Mouse (Mus musculus) liver, adult 2 months (tissue): Measurements from ENCODE around the gene 1700030K09Rik. TPM values are rescaled to one million over a fixed set of nuclear protein-coding genes. Genes with fewer than 3 reads are reported as not detected.

Experiments
- DNase-seq: peaks from one replicate; pipeline ENCODE4 v3.0.0-alpha.2; 2011; ENCODE audit warnings: low read depth, low spot score; ENCODE audit errors: extremely low read depth
- H3K27ac ChIP-seq: fragments of 200-500 bp; replicated peaks from 2 replicates; pipeline ENCODE4 v1.5.1; 2012; ENCODE audit warnings: low read depth, mild to moderate bottlenecking, control low read depth, inconsistent platforms, low read length; ENCODE audit not compliant: insufficient read depth
- H3K27me3 ChIP-seq: fragments of 200-500 bp; 2 replicates; pipeline ENCODE4 v1.6.1; 2012; ENCODE audit warnings: mild to moderate bottlenecking, moderate library complexity, low read length, inconsistent platforms; ENCODE audit not compliant: control insufficient read depth, insufficient read depth
- H3K36me3 ChIP-seq: fragments of 200-500 bp; 2 replicates; pipeline ENCODE4 v1.6.1; 2012; ENCODE audit warnings: low read length, inconsistent platforms; ENCODE audit not compliant: control insufficient read depth, insufficient read depth
- H3K4me1 ChIP-seq: fragments of 200-500 bp; 2 replicates; pipeline ENCODE4 v1.6.1; 2011; ENCODE audit warnings: low read length; ENCODE audit not compliant: control insufficient read depth, insufficient read depth
- H3K4me3 ChIP-seq: fragments of 200-500 bp; 2 replicates; pipeline ENCODE4 v1.5.1; 2011; ENCODE audit warnings: low read depth, mild to moderate bottlenecking, control low read depth, low read length, moderate library complexity; ENCODE audit not compliant: insufficient read depth
- H3K79me2 ChIP-seq: fragments of 200-500 bp; 2 replicates; pipeline ENCODE4 v1.6.1; 2012; ENCODE audit warnings: inconsistent platforms, mild to moderate bottlenecking, low read length, moderate library complexity; ENCODE audit not compliant: control insufficient read depth, insufficient read depth
- H3K9ac ChIP-seq: fragments of 200-500 bp; 2 replicates; pipeline ENCODE4 v1.6.1; 2012; ENCODE audit warnings: low read depth, mild to moderate bottlenecking, control low read depth, inconsistent platforms, low read length
- CTCF ChIP-seq: fragments of 200-500 bp; IDR thresholded peaks from 2 replicates; pipeline ENCODE4 v1.5.1; 2011; ENCODE audit warnings: low read depth, low read length, control low read depth
- POLR2A ChIP-seq: fragments of 200-500 bp; IDR thresholded peaks from 2 replicates; pipeline ENCODE4 v1.6.1; 2011; ENCODE audit warnings: low read length, control low read depth; ENCODE audit not compliant: insufficient read depth; ENCODE audit errors: extremely low read depth
- WGBS: fragments of 180-500 bp; shearing (Covaris S2); methylation state at CpG from one replicate; pipeline ENCODE4 v1.1.7; 2018; 5-methylcytosine and 5-hydroxymethylcytosine counted together
- polyA plus RNA-seq: library from polyadenylated mRNA; depleted of rRNA; stranded (reverse); fragments of >200 nt; gene quantifications from 2 replicates; pipeline ENCODE4 v1.2.3, GENCODE M21; 2012
- total RNA-seq: library from RNA; depleted of rRNA; stranded (reverse); fragments of >200 nt; gene quantifications from 2 replicates; pipeline ENCODE4 v1.2.3, GENCODE M21; 2014

Gene 1700030K09Rik
- total and polyA plus RNA-seq, 2 experiments = 1.8 to 3.6 TPM

GRCm38 (mm10) chr8:72453904-72454303, 10.2 kb downstream of the 1700030K09Rik start:
- Histone ChIP-seq H3K4me1 (no peaks in the 10 kb centered on the region), H3K27me3 (no peaks in the 10 kb centered on the region), H3K4me3 (no peak overlapping the region), H3K79me2 (no peaks in the 10 kb centered on the region), H3K36me3 (peaks cover 13% of the 10 kb centered on the region; the same call in 1 of the 2 replicates), H3K27ac (no peak overlapping the region), H3K9ac (no peak overlapping the region)
- DNase-seq = no peak
- TF ChIP-seq POLR2A = no peak
- no peak for TF ChIP-seq CTCF
- WGBS = 97% methylated on average over 2 of the region's 2 CpGs

- Histone ChIP-seq H3K4me1 (no peaks in the 10 kb centered on the region), H3K27ac (no peak overlapping the region), H3K27me3 (no peaks in the 10 kb centered on the region), H3K36me3 (peaks cover 13% of the 10 kb centered on the region; the same call in 1 of the 2 replicates), H3K79me2 (no peaks in the 10 kb centered on the region), H3K4me3 (no peak overlapping the region), H3K9ac (no peak overlapping the region)
- WGBS = 90% methylated on average over 4 of the region's 4 CpGs
- TF ChIP-seq POLR2A (no peak), CTCF (no peak)
- no peak for DNase-seq
Measured at GRCm38 (mm10) chr8:72455317-72455716, 11.6 kb downstream of the 1700030K09Rik start.

GRCm38 (mm10) chr8:72457806-72458205, 14.1 kb downstream of the 1700030K09Rik start:
- no peak overlapping the region for H3K9ac ChIP-seq
- H3K79me2 ChIP-seq = no peaks in the 10 kb centered on the region
- no peak for DNase-seq
- WGBS = 96% methylated on average over 3 of the region's 3 CpGs
- no peak overlapping the region for H3K4me3 ChIP-seq
- H3K27me3 ChIP-seq = no peaks in the 10 kb centered on the region
- TF ChIP-seq CTCF (no peak), POLR2A (no peak)
- H3K4me1 ChIP-seq = no peaks in the 10 kb centered on the region
- H3K36me3 ChIP-seq = peaks cover 18% of the 10 kb centered on the region; the same call in 1 of the 2 replicates
- H3K27ac ChIP-seq = no peak overlapping the region

GRCm38 (mm10) chr8:72458457-72458856, 14.8 kb downstream of the 1700030K09Rik start:
- no peak for DNase-seq
- Histone ChIP-seq H3K36me3 (peaks cover 17% of the 10 kb centered on the region; the same call in 1 of the 2 replicates), H3K27me3 (no peaks in the 10 kb centered on the region), H3K4me3 (no peak overlapping the region), H3K27ac (no peak overlapping the region), H3K79me2 (no peaks in the 10 kb centered on the region), H3K4me1 (no peaks in the 10 kb centered on the region), H3K9ac (no peak overlapping the region)
- WGBS = 90% methylated on average over 6 of the region's 6 CpGs
- TF ChIP-seq CTCF (no peak), POLR2A (no peak)

GRCm38 (mm10) chr8:72459881-72460533, 16.3 kb downstream of the 1700030K09Rik start:
- Histone ChIP-seq H3K4me3 (no peak overlapping the region), H3K27ac (no peak overlapping the region), H3K27me3 (no peaks in the 10 kb centered on the region), H3K79me2 (no peaks in the 10 kb centered on the region), H3K36me3 (peaks cover 14% of the 10 kb centered on the region; the same call in 1 of the 2 replicates), H3K4me1 (no peaks in the 10 kb centered on the region), H3K9ac (no peak overlapping the region)
- 91% methylated on average over 4 of the region's 4 CpGs for WGBS
- TF ChIP-seq POLR2A = no peak
- TF ChIP-seq CTCF = no peak
- no peak for DNase-seq

- no peak overlapping the region for H3K9ac ChIP-seq
- H3K27ac ChIP-seq = no peak overlapping the region
- no peak for TF ChIP-seq POLR2A
- TF ChIP-seq CTCF = no peak
- no peak overlapping the region for H3K4me3 ChIP-seq
- no peaks in the 10 kb centered on the region for H3K27me3 ChIP-seq
- peaks cover 6% of the 10 kb centered on the region for H3K4me1 ChIP-seq
- H3K36me3 ChIP-seq = peaks cover 37% of the 10 kb centered on the region
- 97% methylated on average over 10 of the region's 10 CpGs for WGBS
- no peaks in the 10 kb centered on the region for H3K79me2 ChIP-seq
- no peak for DNase-seq
Measured at GRCm38 (mm10) chr8:72464211-72464610, 20.5 kb downstream of the 1700030K09Rik start.
